Mouse (Mus musculus) naive thymus-derived CD4-positive, alpha-beta T cell, adult 5 months (primary cell): ENCODE measurements around the gene Ifit3. TPM values are rescaled to one million over a fixed set of nuclear protein-coding genes. Genes with fewer than 3 reads are reported as not detected.

Experiments
- polyA plus RNA-seq: library from polyadenylated mRNA; unstranded; fragments of 100-300 nt; shearing (Covaris generic); gene quantifications from one replicate; pipeline ENCODE4 v1.2.1, GENCODE M21; 2017

The Ifit3 gene
- 4.6 TPM for polyA plus RNA-seq

GRCm38 (mm10) chr19:34583126-34583766, at the start of gene Ifit3:
Ifit3 (plus strand) TSS chr19:34583531.

GRCm38 (mm10) chr19:34550534-34551223, 32.7 kb upstream of the Ifit3 start, which contains the start of gene Ifit2:
Ifit2 (plus strand) TSS chr19:34550694.

GRCm38 (mm10) chr19:34601888-34602287, 18.6 kb downstream of the Ifit3 start, which contains the start of gene Ifit1bl1:
Ifit1bl1 (minus strand) TSS chr19:34601956.

GRCm38 (mm10) chr19:34607237-34608051, 24.1 kb downstream of the Ifit3 start, which contains the start of gene Ifit3b:
Ifit3b (plus strand) TSS chr19:34607970.

Other genes starting within 250 kb of the Ifit3 start
- not detected for gene Ch25h, start 108.4 kb upstream of the Ifit3 start, polyA plus RNA-seq
- gene Lipa, start 56.1 kb upstream of the Ifit3 start, polyA plus RNA-seq, result 85.8 TPM
- 17.6 TPM for gene Ifit2, start 32.8 kb upstream of the Ifit3 start, polyA plus RNA-seq
- gene Ifit1bl1, start 18.4 kb downstream of the Ifit3 start, polyA plus RNA-seq, result 10.3 TPM
- gene Ifit3b, start 24.4 kb downstream of the Ifit3 start, polyA plus RNA-seq, result 0.46 TPM
- gene Ifit1bl2, start 57.2 kb downstream of the Ifit3 start, polyA plus RNA-seq, result 0.34 TPM
- 4.4 TPM for gene Ifit1, start 57.3 kb downstream of the Ifit3 start, polyA plus RNA-seq
- gene Slc16a12, start 163.8 kb downstream of the Ifit3 start, polyA plus RNA-seq, result not detected